Mouse (Mus musculus): ENCODE data around the gene Itpripl1. TPM values are rescaled to one million over a fixed set of nuclear protein-coding genes. Genes with fewer than 3 reads are reported as not detected.
"Not testable (repeated sequence)": the region's sequence is repeated elsewhere in the genome, so short reads cannot be mapped to it uniquely, and the experiment has no call there.

The Itpripl1 gene
- total RNA-seq (2021), result 13.8 and 14.4 TPM in 2 replicates
- long read RNA-seq, experiment 1, partial matches to known transcripts, result 0 of 1 reads
- long read RNA-seq, experiment 1, other reads (novel, unspliced or antisense), result 1 of 1 reads
- long read RNA-seq, experiment 2, partial matches to known transcripts, result 0 of 1 reads
- long read RNA-seq, experiment 2, other reads (novel, unspliced or antisense), result 0 of 1 reads

DNA sequence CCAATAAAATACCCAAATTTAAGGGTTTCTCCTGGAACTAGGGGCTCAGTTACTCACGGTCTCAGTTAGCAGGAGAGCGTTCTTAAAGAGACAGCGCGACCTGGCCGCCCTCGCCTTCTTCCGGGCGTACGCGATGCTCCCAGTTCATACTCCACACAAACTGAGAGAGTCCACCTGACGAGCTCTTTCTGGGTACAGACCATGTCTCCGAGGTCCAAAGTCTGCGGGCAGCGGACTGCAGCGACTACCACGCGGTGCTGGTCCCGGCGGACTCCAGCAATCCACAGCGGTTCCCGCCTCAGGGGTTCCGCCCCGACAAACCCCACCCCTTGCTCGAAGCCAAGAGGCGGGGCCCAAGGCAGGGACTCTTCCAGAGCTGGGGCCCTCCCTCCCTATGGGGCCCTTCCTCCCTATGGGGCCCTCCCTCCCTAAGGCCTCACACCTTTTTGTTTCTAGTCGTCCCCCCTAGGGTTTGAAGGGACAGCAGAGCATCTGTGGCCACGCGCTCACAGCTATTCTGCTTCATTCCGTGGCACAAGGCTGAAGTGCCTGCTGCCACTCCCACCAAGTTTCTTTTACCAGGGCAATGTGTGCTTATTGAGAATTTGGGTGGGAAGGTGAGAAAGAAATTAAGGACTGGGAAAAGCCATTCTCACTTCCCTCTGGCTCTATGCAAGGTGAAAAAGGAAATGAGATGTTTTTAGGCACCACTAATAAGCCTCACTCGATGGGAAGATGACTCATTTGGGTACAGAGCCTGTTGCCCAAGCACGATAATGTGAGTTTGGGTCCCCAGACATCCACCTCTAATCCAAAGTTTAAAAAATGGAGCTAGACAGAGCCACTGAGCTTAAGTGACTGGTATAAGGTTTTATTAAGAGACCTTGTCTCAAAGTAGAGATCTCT is at the start of gene Itpripl1:
Gene Itpripl1 (minus strand): TSS at position 285 of the 906 bp plus-strand sequence.
- DNase-seq, result peak; percentile 86

DNA sequence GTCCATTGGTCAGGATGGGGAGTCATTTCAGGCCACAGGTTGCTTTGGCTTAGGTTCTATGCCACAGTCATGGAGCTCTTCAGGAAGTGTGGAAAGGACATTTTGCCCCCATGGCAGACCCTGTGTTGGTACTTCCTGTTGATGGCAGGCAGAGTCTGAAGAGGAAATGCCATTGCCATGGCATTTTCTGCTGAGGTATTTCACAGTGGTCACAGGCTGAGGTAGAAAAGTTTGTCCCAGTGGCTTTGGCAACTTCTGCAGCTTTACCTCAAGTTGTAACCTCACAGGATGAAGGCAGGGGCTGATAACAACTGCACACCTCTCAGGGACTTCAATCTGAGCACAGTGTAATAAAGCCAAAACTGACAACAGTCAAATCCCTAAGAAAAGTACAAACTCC is 46.3 kb upstream of the Itpripl1 start:
- DNase-seq, result no peak

DNA sequence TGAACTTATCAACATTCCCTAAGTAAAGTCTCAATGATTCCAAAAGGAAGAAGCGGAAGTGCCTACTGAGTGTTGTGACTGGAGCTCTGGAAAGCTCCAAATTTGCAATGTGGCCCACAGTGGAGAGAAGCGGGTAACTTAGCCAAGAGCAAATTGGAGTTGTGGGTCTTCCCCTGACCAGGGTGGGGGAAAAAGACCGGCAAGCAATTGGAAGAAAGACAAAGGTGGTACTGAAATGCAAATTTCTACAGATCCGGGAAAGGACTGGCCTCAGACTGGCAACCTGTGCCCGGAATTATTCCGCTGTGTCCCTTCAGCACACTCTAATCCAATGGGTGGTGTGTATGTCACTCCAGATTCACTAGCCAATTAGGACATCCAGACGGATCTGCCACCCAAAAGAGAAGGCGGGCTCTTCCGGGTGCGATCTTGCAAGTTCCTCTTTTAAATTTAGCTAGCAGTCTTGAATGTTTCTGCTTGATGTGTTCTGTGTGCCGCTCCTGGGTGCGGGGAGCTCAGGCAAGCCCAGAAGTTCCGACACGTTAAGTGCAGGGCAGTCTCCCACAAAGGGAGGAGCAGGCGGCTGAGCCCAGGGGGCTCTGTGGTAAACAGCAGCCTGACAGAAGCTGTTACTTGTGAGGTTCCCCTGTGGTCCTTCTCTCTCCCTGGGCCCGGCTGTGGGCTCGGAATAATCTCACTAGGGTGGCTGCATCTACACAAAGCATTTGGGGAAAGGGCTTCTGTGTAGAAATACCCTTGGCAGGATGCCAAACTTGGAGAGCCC is 39.5 kb upstream of the Itpripl1 start:
- DNase-seq, result peak; percentile 89

DNA sequence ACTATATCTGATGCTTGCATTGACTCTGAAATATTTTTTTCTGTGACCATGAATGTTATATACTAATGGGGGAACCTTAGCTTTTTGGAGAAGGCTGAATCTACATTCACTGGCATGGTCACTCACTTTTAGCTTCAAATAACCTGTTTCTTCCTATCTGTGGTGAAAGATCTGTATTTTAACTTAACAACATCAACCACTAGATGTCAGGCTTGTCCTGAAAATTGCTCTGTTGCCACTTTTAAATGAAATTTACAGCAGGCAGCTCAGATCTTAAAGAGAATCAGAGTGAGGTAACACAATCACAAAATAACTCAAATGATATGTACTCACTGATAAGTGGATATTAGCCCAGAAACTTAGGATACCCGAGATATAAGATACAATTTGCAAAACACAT is 23.0 kb upstream of the Itpripl1 start:
- peak; percentile 28 for DNase-seq

DNA sequence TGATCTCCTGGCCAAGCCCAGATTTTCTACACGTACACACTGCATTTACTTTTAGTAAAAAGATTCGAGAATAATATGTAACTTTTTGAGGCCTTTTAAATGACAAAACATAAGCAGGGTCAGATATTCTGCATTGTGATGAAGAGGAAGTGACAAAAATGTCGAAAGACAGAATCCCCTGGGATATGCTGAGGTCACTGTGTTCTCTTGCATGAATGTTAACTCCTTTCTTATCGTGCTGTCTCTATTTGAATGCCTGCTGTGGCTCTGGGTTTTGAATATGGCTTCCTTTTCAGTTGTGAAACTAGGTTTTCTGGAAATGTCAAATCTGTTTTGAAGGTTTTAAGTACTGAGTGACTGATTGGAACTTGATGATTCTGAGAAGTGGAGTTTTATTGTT is 22.4 kb upstream of the Itpripl1 start:
- DNase-seq, result no peak

DNA sequence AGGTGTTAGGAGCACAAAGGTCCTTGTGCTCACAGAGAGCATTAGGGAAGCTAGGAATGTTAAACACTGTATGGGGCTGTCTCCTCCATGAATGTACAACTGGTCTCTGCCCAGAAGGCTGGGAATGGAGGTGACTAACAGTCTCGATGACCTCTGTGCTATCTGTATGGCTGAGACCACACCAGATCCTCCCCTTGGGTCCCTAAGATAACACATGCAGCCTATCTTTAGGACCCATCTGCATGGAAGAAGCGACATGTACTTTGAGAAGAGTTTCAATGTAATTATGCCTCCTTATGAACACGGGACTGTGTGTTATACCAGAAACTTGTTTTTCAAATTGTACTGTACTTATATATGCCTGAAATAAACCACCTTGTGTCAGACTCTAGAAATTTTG is 2.5 kb upstream of the Itpripl1 start:
- DNase-seq, result no peak

DNA sequence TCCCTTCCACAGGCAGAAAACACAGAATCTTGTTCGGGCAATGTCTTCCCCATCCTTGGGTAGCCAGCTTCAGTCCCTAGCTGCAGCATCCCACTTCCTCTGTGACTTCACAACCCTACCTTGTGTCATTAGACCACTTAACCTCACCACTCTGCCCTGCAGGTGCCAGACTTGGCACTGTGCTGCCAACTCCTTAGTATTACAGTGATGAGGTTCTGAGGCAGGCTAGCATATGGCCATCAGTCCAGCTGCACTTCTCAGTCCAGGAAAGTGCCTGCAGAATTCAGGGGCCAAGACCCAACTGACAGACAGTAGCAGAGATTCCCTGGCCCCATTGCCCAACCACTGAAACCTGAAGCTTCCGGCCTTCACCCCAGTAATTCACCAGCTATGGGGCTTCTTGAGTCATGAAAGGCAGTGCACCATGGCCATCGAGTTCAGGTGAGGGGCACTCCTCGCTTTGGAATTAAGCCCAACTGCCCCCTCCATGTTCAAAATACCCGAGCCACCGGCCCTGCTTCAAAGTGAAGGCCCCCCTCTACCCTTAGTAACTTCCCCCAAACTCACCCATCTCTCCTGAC is 575 bp downstream of the Itpripl1 start:
- DNase-seq, result no peak

DNA sequence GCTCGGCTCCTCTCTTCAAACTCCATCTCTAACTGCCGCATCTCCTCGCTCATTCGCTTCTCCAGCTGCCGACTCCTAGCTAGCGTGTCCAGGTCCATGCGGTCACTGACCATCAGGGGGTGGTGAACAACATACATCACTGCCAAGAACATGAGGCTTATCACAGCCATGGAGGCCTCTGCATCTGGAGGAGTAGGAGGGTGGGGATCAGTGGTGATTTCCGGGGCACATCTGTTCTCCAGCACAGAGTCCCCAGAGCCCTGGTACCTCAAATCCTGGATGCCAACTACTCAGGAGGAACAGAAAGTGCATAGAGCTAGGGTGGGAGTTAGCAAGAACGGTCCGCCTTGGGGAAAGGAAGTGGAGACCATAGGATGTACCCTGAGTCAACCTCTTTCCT is 1.2 kb downstream of the Itpripl1 start:
- DNase-seq, result no peak

DNA sequence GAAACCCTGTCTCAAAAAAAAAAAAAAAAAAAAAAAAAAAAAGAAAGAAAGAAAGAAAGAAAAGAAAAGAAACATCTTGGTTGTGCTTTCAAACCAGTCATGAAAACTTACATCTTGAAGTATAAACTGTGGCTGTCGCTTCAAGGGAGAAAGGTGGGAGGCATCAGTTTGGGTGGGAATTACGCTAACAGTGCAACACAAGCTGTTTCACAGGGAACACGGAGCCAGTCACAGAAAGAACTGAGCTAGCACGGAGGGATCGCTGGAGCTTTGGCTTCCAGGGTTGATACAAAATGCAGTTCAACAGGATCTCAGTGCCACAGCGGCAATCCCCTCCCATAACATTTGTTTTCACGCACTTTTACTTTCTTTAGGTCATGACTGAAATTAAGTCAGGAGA is 3.2 kb downstream of the Itpripl1 start:
- DNase-seq, result no peak

DNA sequence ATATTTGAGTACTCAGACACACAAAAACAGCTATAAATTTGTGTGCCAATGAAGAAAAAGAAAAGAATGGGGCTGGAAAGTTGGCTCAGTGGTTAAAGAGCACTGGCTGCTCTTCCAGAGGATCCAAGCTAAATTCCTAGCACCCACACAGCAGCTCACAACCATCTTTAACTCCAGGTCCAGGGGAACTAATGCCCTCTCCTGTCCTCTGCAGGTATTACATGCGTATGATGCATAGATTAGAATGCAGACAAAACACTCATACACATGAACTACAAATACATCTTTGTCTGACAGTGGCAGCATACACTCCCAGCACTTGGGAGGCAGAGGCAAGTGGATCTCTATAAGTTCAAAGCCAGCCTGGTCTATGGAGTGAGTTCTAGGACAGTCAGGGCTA is 3.6 kb downstream of the Itpripl1 start:
- DNase-seq, result no peak

DNA sequence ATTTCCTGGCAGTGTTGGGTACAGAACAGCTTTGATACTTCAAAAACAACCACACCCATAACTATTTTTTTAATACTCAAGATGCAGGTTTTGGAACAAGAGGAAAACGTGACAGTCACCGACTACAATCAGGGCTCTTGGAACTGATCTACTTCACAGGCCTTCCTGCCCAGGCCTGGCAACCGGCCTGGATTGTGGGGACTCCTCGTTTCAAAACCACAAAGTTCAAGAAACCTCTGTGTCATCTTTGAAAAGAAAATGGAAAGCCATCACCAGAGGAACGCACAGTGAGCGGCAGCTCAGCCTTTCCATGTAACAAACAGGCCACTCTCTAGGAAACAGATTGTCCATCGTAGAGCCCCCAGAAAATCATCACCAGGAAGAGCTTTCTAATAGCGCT is 4.1 kb downstream of the Itpripl1 start:
- no peak for DNase-seq

DNA sequence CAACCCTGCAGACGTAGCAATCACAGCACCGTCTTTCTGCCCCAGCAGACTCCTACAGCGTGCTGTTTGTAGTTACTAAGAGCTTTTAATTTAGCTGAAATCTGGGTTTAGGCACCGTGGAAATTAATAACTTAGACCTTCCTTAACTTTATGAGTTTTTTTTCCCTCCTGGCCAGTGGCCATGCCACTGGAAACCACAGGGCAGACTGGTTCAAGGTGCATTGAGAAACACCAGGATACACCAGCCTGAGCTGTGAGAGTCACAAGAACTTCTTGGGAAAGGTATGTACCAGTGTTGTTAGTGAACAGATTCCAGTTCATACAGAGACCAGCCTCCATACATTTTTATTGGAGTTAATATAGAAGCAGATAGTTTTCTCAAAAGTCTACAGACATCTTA is 4.8 kb downstream of the Itpripl1 start:
- no peak for DNase-seq

DNA sequence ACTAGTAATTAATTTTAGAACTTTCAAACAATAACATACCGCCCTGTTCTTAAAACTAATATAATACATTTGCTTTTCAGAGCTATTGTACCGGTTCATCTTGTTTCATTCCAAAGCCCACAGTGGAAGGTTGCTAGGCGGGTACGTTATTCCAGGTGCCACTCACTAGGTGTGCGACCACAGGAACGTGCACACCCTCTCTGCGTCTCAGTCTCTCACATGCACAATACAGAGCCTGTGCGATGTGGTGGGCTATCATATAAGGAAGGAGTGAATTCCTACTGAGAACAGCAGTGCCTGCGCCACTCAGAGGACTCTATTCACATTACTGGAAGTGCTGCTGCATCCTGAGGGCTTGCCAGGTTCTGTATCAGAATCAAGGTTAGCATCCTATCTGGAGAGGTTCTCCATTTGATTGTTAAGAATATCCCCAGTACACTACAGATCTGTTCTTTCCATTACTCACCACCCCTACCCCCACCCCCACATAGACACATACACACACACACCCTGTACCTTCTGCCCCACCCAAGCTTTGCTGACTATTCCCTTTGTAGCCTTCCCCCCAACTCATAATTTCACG is 5.3 kb downstream of the Itpripl1 start:
- no peak for DNase-seq

DNA sequence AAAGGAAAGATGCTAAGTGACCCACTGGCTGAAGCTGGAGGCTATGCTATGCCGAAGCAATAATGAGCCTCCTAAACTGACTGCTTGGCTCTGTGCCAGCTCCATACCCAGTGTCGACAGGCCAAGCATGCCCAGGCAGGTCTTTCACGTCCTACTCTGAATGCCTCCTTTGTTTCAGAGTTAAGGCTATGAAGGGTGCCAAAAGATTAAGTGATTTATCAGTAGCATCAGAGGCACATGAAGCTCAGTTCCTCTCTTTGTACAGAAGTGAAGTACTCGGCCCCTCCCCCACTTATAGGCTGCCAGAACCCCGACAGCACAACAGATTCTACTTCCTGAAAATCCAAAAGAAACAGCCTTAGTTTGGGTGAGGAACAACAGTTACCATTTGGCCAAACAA is 6.3 kb downstream of the Itpripl1 start:
- peak; percentile 43 for DNase-seq

DNA sequence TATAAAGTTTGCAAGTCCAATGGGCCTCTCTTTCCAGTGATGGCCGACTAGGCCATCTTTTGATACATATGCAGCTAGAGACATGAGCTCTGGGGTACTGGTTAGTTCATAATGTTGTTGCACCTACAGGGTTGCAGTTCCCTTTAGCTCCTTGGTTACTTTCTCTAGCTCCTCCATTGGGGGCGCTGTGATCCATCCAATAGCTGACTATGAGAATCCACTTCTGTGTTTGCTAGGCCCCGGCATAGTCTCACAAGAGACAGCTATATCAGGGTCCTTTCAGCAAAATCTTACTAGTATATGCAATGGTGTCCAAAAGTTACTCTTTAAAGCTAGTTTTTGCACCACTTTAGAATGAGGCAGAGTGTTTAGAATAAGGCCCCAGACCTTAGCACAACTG is 8.0 kb downstream of the Itpripl1 start:
- not testable (repeated sequence) for DNase-seq

DNA sequence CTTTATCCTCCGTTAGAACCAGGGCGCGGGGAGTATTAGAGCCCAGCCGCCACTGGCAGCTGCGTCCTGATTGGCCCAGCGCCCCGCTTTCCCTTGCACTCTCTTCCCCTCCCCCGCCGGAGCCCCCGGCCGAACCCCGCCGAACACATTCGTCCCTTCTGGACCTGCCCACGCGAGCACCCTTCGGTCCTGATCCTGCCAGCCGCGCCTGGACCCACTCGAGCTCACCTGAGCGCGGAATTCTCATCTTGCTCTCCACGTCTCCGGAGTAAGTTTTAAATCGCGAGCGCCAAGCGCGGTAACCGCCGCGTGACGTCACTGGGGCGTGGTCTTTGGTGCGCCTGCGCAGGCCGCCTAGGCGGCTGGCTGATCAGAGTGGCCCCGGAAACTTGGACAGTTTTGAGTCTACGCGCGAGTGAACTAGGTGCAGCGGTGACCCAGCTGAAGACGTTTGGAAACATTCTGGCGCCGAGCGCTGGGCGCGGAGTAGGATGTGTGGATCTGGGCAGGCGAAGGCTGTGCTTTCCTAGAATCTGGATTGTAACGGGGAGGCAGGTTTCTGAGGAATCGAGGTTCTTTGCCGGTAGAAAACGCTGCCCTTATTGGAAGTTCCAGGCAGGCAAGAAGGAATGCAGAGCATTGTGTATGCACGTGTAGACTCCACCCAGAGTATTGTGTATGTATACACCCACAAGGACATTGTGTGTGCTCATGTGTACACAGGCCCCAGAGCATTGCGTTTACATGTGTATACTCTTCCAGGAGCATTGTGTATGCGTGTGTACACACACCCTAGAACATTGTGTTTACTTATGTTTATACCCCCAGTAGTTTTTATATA is 9.4 kb downstream of the Itpripl1 start, which contains the start of gene Ncaph:
Gene Ncaph (minus strand): TSS at position 334 of the 841 bp plus-strand sequence.
- DNase-seq, result peak; percentile 96

DNA sequence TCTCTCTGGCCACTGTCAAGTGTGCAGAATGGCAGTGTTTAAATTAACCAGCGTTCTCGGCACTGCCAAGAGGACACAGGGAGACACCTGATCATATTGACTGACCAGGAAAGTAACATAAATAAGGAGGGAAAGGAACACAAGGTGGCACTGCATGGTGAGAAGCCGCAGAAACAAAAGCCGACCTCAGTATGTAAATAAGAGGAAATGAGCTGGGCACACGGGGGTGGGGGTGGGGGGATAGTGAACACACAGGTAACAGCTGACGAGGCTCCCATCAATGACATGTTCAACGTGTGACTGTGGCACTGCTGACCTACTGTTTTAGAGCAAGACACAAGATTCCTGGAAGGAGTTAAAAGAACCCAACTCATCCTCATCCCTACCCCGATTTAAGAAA is 11.9 kb downstream of the Itpripl1 start:
- DNase-seq, result no peak

DNA sequence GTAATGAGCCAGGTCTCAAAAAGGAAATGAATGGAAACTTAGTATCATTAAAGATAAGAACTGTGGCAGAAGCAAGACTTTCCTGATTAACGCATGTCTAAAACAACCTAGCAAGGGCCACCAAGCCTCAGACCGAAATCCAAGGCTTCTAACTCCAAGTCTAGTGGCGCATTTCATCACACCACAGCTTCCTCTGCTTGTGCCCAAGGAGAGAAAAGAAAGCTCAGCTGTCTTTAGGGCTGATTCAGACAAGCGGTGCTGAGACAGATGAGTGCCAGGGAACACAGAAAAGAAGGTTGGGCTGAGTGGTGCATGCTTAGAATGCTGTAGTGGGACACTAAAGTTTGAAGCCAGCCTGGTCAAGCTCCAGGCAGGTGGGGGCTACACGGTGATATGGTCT is 14.3 kb downstream of the Itpripl1 start:
- DNase-seq, result no peak

DNA sequence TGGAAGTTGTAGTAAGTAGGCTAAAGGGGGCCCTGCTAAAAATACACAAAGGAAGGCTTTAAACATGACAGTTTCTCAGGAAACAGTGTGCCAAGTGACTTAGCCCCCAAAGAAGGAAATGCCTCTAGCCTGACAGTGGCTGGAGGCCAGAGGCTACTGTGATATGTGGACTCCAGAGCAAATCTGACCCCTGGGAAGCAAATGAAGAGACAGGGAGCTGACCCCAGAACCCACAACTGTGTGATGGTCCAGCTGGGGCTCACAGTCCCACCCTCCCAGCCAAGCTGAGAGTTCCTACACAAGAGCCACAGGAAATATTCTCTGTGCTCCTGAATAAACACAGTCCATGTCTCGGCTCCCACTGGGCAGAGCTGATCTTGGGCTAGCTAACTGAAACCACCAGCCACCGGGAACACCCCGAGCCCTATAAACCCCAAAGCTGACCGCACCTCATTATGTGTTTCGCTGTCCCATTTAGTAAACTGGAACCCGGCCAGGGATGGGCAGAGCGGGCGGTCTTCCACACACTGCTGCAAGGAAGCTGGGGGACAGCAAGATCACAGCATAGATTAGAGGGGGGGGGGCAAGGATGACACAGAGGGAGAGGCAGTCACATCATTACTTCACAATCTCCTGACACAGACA is 21.5 kb downstream of the Itpripl1 start:
- DNase-seq, result peak; percentile 28

DNA sequence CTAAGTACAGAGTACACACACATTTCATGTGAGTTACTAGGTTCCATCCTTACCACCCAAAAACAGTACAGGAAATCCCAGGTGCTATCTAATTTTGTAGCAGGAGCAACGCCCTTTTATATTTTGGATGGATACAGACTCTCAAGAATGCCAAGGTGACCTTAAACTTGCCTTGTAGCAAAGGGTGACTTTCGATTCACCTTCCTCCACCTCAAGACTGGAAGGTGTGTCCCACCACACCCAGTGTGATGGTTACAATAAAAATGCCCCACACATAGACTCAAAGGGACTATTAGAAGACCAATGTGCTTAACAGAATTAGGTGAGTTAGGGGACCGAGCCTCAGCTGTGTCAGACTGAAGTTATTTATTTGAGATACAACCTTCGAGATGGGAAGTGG is 34.3 kb downstream of the Itpripl1 start:
- DNase-seq, result no peak

DNA sequence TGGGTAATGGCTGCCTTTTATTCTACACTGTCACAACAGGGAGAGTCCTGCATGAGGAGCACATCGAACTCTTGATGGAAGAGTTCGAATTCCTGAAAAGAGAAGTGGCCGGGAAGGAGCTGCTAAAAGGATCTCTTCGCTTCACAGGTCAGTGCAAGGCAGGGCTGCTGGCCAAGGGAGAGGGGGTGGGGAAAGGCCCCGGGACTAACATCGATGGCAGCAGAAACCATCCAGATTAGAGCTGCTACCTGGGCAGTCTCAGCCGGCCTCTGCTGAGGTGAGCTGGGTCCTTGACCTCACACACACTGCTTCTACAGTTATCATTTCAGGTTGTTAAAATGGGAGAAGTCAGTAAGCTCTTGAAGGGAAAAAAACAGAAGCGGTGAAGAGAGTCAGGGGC is 51.2 kb downstream of the Itpripl1 start:
- no peak for DNase-seq
